Mouse (Mus musculus): Measurements from ENCODE around the gene Gtsf1.

Gene Gtsf1

GRCm38 (mm10) chr15:103377752-103378664, 52.3 kb downstream of the Gtsf1 start:
- no peak for DNase-seq (ENCODE audit: low read depth, low spot score)

- DNase-seq (ENCODE audit: low read depth, low spot score): no peak
These were observed 53.4 kb downstream of the Gtsf1 start for GRCm38 (mm10) chr15:103376837-103377269.

- DNase-seq (ENCODE audit: low read depth, low spot score): no peak
These were observed 55.0 kb downstream of the Gtsf1 start for GRCm38 (mm10) chr15:103375112-103375800.

GRCm38 (mm10) chr15:103372461-103372860, 57.8 kb downstream of the Gtsf1 start:
- no peak for DNase-seq (ENCODE audit: low read depth, low spot score)

GRCm38 (mm10) chr15:103371741-103372140, 58.5 kb downstream of the Gtsf1 start:
- no peak for DNase-seq (ENCODE audit: low read depth, low spot score)

GRCm38 (mm10) chr15:103371208-103371607, 59.1 kb downstream of the Gtsf1 start:
- DNase-seq (ENCODE audit: low read depth, low spot score): no peak

- no peak for DNase-seq (ENCODE audit: low read depth, low spot score)
These were observed 59.8 kb downstream of the Gtsf1 start for GRCm38 (mm10) chr15:103370462-103370861.

- no peak for DNase-seq (ENCODE audit: low read depth, low spot score)
These were observed 61.1 kb downstream of the Gtsf1 start for GRCm38 (mm10) chr15:103369123-103369522.

GRCm38 (mm10) chr15:103368179-103368940, 61.9 kb downstream of the Gtsf1 start:
- DNase-seq (ENCODE audit: low read depth, low spot score): no peak

- no peak for DNase-seq (ENCODE audit: low read depth, low spot score)
These were observed 63.7 kb downstream of the Gtsf1 start, which contains the start of gene Itga5 for GRCm38 (mm10) chr15:103366376-103367149. Gene Itga5, minus strand, starts transcription at chr15:103366763.

- no peak for DNase-seq (ENCODE audit: low read depth, low spot score)
These were observed 64.5 kb downstream of the Gtsf1 start for GRCm38 (mm10) chr15:103365471-103366375.

- DNase-seq (ENCODE audit: low read depth, low spot score): no peak
These were observed 65.5 kb downstream of the Gtsf1 start for GRCm38 (mm10) chr15:103364761-103365160.

- DNase-seq (ENCODE audit: low read depth, low spot score): no peak
These were observed 66.5 kb downstream of the Gtsf1 start for GRCm38 (mm10) chr15:103363809-103364208.

GRCm38 (mm10) chr15:103362950-103363349, 67.3 kb downstream of the Gtsf1 start:
- no peak for DNase-seq (ENCODE audit: low read depth, low spot score)

- no peak for DNase-seq (ENCODE audit: low read depth, low spot score)
These were observed 67.9 kb downstream of the Gtsf1 start for GRCm38 (mm10) chr15:103362333-103362732.

- no peak for DNase-seq (ENCODE audit: low read depth, low spot score)
These were observed 69.0 kb downstream of the Gtsf1 start for GRCm38 (mm10) chr15:103361269-103361668.

- DNase-seq (ENCODE audit: low read depth, low spot score): no peak
These were observed 70.2 kb downstream of the Gtsf1 start for GRCm38 (mm10) chr15:103359869-103360602.

GRCm38 (mm10) chr15:103359122-103359510, 71.2 kb downstream of the Gtsf1 start:
- no peak for DNase-seq (ENCODE audit: low read depth, low spot score)

All from WW6 (cell line).